Comparison of ENCODE assay signal across 19 mouse cellular contexts in the genomic region with DNA sequence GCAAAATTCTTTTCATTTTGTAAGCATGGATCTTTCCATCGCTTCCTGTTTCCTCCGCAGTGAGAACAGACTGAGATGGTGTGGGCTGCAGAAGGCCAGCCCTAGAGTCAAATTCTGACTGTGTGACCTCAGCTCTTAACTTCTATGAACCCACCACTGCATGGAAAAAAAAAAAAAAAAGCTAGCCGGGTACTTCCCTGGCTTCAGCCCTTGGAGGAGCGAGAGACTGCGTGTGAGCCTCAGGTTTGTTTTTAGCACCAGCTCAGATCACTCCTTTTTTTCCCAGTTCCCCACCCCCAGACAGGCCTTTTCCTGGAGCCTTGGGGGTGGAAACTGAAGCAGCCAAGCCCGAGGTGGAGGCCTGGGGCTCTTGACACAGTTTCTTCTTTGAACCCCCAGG. TPM values are rescaled to one million over a fixed set of nuclear protein-coding genes. Genes with fewer than 3 reads are reported as not detected.
DNase-seq lines count a peak whose midpoint lies in the region; ATAC-seq and TF ChIP-seq lines count a peak whose summit lies in the region.
"Had no signal": no experiment of that assay in that cellular context is flagged by ENCODE, and none has a peak within 500 bp of the region (broad histone marks: within the 10 kb centered on the region; RNA-seq: fewer than 3 reads in every experiment).

No protein-coding gene starts in this region.

- 0 out of 2 replicates have a peak overlapping the region, but pooled peaks have one; percentile 14 for H3K9ac ChIP-seq in heart, embryonic 12.5 days
- H3K9ac ChIP-seq in limb, embryonic 12.5 days (replicated peaks): no peak overlapping the region
- H3K9ac ChIP-seq: embryonic facial prominence, embryonic 12.5 days; forebrain, embryonic 15.5 days; hindbrain, embryonic 15.5 days; liver, embryonic 13.5 days; lung, embryonic 14.5 days; neural tube, embryonic 13.5 days had no signal

- intact Hi-C loops in heart, postnatal 36 days (cut with DNase I): loop anchor here (2.0 to 5.0 kb wide), 2 partner anchors 65 to 278 kb away; no protein-coding TSS in a partner anchor

- H3K36me3 ChIP-seq in heart, embryonic 12.5 days: no peaks in the 10 kb centered on the region
- peaks cover 19% of the 10 kb centered on the region for H3K36me3 ChIP-seq in limb, embryonic 12.5 days
- H3K36me3 ChIP-seq in limb, embryonic 10.5 days: peaks cover 18% of the 10 kb centered on the region
- no peaks in the 10 kb centered on the region for H3K36me3 ChIP-seq in small intestine, adult 2 months (ENCODE audit: control insufficient read depth, insufficient read depth, low read length)
- H3K36me3 ChIP-seq: forebrain, embryonic 15.5 days; G1E; liver, embryonic 13.5 days had no signal

- peaks cover 27% of the 10 kb centered on the region for H3K4me1 ChIP-seq in heart, embryonic 12.5 days (replicated peaks)
- H3K4me1 ChIP-seq in limb, embryonic 12.5 days (replicated peaks): peaks cover 48% of the 10 kb centered on the region
- H3K4me1 ChIP-seq in limb, embryonic 10.5 days: peaks cover 53% of the 10 kb centered on the region
- peaks cover 10% of the 10 kb centered on the region for H3K4me1 ChIP-seq in cortical plate, adult 2 months (ENCODE audit: control insufficient read depth, insufficient read depth, low read length)
- H3K4me1 ChIP-seq in small intestine, adult 2 months (ENCODE audit: control insufficient read depth, insufficient read depth, insufficient read length, low read length): peaks cover 10% of the 10 kb centered on the region; the same call in 1 of the 2 replicates
- H3K4me1 ChIP-seq: liver, embryonic 13.5 days had no signal

- no peak for TF ChIP-seq CTCF in cortical plate, adult 2 months (IDR thresholded peaks at IDR 0.05; ENCODE audit: extremely low read depth, insufficient read depth, low read length)
- no peak for TF ChIP-seq CTCF in small intestine, adult 2 months (IDR thresholded peaks at IDR 0.05; ENCODE audit: extremely low read depth, insufficient read length, insufficient replicate concordance, low read depth, low read length)

- peaks cover 35% of the 10 kb centered on the region; the same call in 1 of the 2 replicates for H3K27me3 ChIP-seq in heart, embryonic 12.5 days (replicated peaks)
- H3K27me3 ChIP-seq in limb, embryonic 12.5 days: 0 out of 2 replicates have a peak, but pooled peaks cover 8% of the 10 kb centered on the region
- peaks cover 20% of the 10 kb centered on the region for H3K27me3 ChIP-seq in limb, embryonic 10.5 days (ENCODE audit: low read depth, poor library complexity, severe bottlenecking)
- H3K27me3 ChIP-seq in small intestine, adult 2 months (ENCODE audit: control insufficient read depth, insufficient read depth, low read length): no peaks in the 10 kb centered on the region
- H3K27me3 ChIP-seq: embryonic facial prominence, embryonic 12.5 days; forebrain, embryonic 15.5 days; hindbrain, embryonic 15.5 days; Patski had no signal

- H3K27ac ChIP-seq in heart, embryonic 12.5 days (ENCODE audit: poor library complexity, severe bottlenecking): no peak overlapping the region
- H3K27ac ChIP-seq in limb, embryonic 12.5 days: peak overlapping the region; percentile 47; the same call in 1 of the 2 replicates
- H3K27ac ChIP-seq in limb, embryonic 10.5 days: no peak overlapping the region
- H3K27ac ChIP-seq in cortical plate, adult 2 months (ENCODE audit: insufficient read depth, low read length): peak overlapping the region; percentile 22; the same call in 1 of the 2 replicates
- peak overlapping the region; percentile 23; the same call in 1 of the 2 replicates for H3K27ac ChIP-seq in small intestine, adult 2 months (ENCODE audit: insufficient read depth, low read depth, low read length)
- H3K27ac ChIP-seq: embryonic facial prominence, embryonic 12.5 days; heart, adult 2 months; hindbrain, embryonic 15.5 days; liver, embryonic 13.5 days had no signal

- no peak for ATAC-seq in heart, embryonic 12.5 days (ENCODE audit: insufficient number of reproducible peaks, low FRiP score)
- ATAC-seq in limb, embryonic 12.5 days (ENCODE audit: insufficient number of reproducible peaks, insufficient read depth, low FRiP score, low TSS enrichment, low read depth): peak; percentile 34; the same call in 1 of the 2 replicates
- ATAC-seq: midbrain, embryonic 16.5 days had no signal

- DNase-seq in heart, postnatal 36 days: no peak
- no peak for DNase-seq in limb, embryonic 10.5 days (ENCODE audit: low spot score)
- DNase-seq in adrenal gland, postnatal 4 days (ENCODE audit: low spot score in 2 of 2): no peak

- H3K4me2 ChIP-seq in heart, embryonic 12.5 days: no peak overlapping the region
- H3K4me2 ChIP-seq in limb, embryonic 12.5 days: no peak overlapping the region
- H3K4me2 ChIP-seq: embryonic facial prominence, embryonic 12.5 days; forebrain, embryonic 15.5 days; hindbrain, embryonic 15.5 days; liver, embryonic 13.5 days; lung, embryonic 14.5 days; neural tube, embryonic 13.5 days had no signal

- no peak overlapping the region for H3K4me3 ChIP-seq in heart, embryonic 12.5 days
- no peak overlapping the region for H3K4me3 ChIP-seq in limb, embryonic 12.5 days (replicated peaks)
- no peak overlapping the region for H3K4me3 ChIP-seq in limb, embryonic 10.5 days
- no peak overlapping the region for H3K4me3 ChIP-seq in cortical plate, adult 2 months (ENCODE audit: insufficient read depth, low read length)
- no peak overlapping the region for H3K4me3 ChIP-seq in small intestine, adult 2 months (ENCODE audit: low read depth, low read length)
- H3K4me3 ChIP-seq: embryonic facial prominence, embryonic 12.5 days; forebrain, embryonic 15.5 days; heart, adult 2 months; hindbrain, embryonic 15.5 days; liver, embryonic 13.5 days; myocyte; neural tube, embryonic 13.5 days had no signal

- WGBS in heart, embryonic 12.5 days: 29% methylated on average over 6 of the region's 6 CpGs
- 45% methylated on average over 6 of the region's 6 CpGs for WGBS in limb, embryonic 12.5 days
- 52% methylated on average over 6 of the region's 6 CpGs for WGBS in limb, embryonic 10.5 days
- WGBS in small intestine, adult 2 months: 43% methylated on average over 6 of the region's 6 CpGs

- no peak for TF ChIP-seq POLR2A in cortical plate, adult 2 months (IDR thresholded peaks at IDR 0.05; ENCODE audit: extremely low read depth, insufficient read depth, low read length)
- TF ChIP-seq POLR2A in small intestine, adult 2 months (IDR thresholded peaks at IDR 0.05; ENCODE audit: low read depth, low read length): no peak

- no peaks in the 10 kb centered on the region for H3K9me3 ChIP-seq in heart, embryonic 12.5 days (replicated peaks)
- H3K9me3 ChIP-seq in limb, embryonic 12.5 days: no peaks in the 10 kb centered on the region
- H3K9me3 ChIP-seq in limb, embryonic 10.5 days (replicated peaks): no peaks in the 10 kb centered on the region
- H3K9me3 ChIP-seq: embryonic facial prominence, embryonic 12.5 days; forebrain, embryonic 15.5 days; G1E; hindbrain, embryonic 15.5 days; liver, embryonic 13.5 days; neural tube, embryonic 13.5 days had no signal

RNA-seq across cellular contexts. Expression of gene Abcc3, which starts 12.6 kb away (rescaled TPM):
- 0.44 and 0.59 TPM in 2 replicates for polyA plus RNA-seq in heart, embryonic 12.5 days (2016; fragmentation: Nextera tagmentation; extraction: Ambion mirVana)
- 1 to 10 TPM; 1.7 to 3.9 TPM for total RNA-seq in heart, postnatal 36 days (2021)
- polyA plus RNA-seq in limb, embryonic 12.5 days (2016; fragmentation: Nextera tagmentation; extraction: Ambion mirVana): 0.63 and 0.84 TPM in 2 replicates
- polyA plus RNA-seq in limb, embryonic 10.5 days (2016; fragmentation: Nextera tagmentation; extraction: Ambion mirVana): 0.59 and 0.88 TPM in 2 replicates
- polyA plus RNA-seq in cortical plate, adult 2 months (2012; rRNA removed): 1.6 and 2.0 TPM in 2 replicates
- 42.4 and 188 TPM in 2 replicates for polyA plus RNA-seq in small intestine, adult 2 months (2012; rRNA removed)
- total RNA-seq in adrenal gland, postnatal 4 days (2021): 10 to 100 TPM in 1 of 2 experiments, 1 to 10 TPM in 1; 7.9 to 11.7 TPM
- total RNA-seq: megakaryocyte-erythroid progenitor cell, adult 5-6 weeks had no signal
- polyA plus RNA-seq: G1E, myocyte had no signal

Comparison
In these comparisons a context has a peak if more than half of its experiments do, and no peak if none do; other contexts are left out.
1. H3K27ac ChIP-seq: peak in limb, embryonic 12.5 days (single experiment), cortical plate, adult 2 months (single experiment) and small intestine, adult 2 months (single experiment); none in heart, embryonic 12.5 days (single experiment) and limb, embryonic 10.5 days (single experiment).
2. RNA of gene Abcc3, which starts 12.6 kb away (polyA plus RNA-seq): 42.4 to 188 TPM in small intestine, adult 2 months; 1.6 to 2.0 TPM in cortical plate, adult 2 months, 0.59 to 0.88 TPM in limb, embryonic 10.5 days, 0.63 to 0.84 TPM in limb, embryonic 12.5 days and 0.44 to 0.59 TPM in heart, embryonic 12.5 days; every median in the first group is over 10 times any median in the second.